Mouse (Mus musculus) inflammation-experienced regulatory T-cells (primary cell): Measurements from ENCODE around the gene Gm4778. TPM values are rescaled to one million over a fixed set of nuclear protein-coding genes. Genes with fewer than 3 reads are reported as not detected.

ENCODE experiments used
- polyA plus RNA-seq, 2 experiments: library from polyadenylated mRNA; unstranded; fragments of 100-300 nt; shearing (Covaris generic); gene quantifications; one replicate each; pipeline ENCODE4 v1.2.1; 2017

Gene Gm4778
- not detected for polyA plus RNA-seq

DNA sequence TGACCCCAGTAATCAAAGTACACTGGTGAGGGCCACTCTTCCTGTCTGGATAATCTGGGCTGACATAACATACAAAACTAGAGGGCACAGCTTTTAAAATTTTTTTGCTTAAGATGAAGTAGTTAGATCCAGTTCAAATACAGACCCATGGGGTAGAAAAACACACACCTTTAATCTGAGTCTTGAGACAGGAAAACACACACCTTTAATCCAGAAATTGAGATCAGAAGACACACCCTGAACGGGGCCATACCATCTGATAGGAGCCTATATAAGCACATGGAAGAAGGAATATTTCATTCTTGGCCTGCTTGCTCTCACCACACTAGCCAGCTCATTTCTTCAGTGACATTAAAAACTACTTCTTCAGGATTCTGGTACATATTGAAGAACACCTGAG, at the start of gene Gm4778:
Gene Gm4778, plus strand, starts transcription at position 301 of the 400 bp plus-strand sequence.

DNA sequence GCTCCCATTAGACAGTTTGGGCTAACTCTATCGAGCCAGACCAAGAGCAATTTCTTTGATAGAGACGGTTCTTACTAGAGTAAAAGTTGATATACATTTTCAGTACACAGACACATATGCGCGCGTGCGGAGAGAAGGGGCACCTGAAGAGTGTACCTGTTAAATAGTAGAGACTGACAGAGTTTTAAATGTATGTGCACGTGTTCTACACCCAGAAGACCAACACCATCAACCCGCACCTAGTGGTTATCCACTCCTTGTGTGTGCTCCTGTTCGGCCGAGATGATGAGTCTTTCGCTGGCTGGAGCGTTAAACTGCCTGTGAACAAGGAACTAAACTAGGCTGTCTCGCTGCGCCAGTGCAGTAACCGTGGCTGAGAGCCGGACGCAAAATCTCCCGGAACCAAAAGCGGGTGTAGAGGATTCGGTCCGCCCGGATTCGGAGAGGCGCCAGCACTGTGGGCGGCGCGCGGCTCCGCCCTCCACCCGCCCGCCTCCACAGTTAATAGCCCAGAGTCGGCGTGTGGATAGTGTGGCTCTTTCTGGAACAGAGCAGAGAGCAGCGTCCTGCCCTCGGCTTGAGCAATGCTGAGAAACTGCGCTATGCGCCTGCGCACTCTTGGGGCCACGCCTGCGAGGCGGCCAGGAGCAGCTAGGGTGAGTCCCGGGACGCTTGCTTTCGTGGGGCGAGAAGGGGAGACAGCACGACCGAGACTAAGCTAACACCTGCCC, 46.0 kb downstream of the Gm4778 start, which contains the start of gene Them4:
Gene Them4, plus strand, starts transcription at position 457 of the 731 bp plus-strand sequence.

Other genes starting within 250 kb of the Gm4778 start
- under 1 TPM in 1 of 2 experiments, not detected in 1; 0.39 TPM for gene Gm9125, start 209.2 kb upstream of the Gm4778 start, polyA plus RNA-seq
- under 1 TPM in 1 of 2 experiments, not detected in 1; 0.50 TPM for gene Gm10697, start 191.4 kb upstream of the Gm4778 start, polyA plus RNA-seq
- gene Gm10696, start 85.8 kb upstream of the Gm4778 start, polyA plus RNA-seq: under 1 TPM in 1 of 2 experiments, not detected in 1; 0.75 TPM
- not detected for gene Gm5286, start 67.3 kb upstream of the Gm4778 start, polyA plus RNA-seq
- 1 to 10 TPM; 7.5 to 8.9 TPM for gene Them4, start 46.1 kb downstream of the Gm4778 start, polyA plus RNA-seq
- gene Them5, start 78.1 kb downstream of the Gm4778 start, polyA plus RNA-seq: not detected
- gene C2cd4d, start 98.4 kb downstream of the Gm4778 start, polyA plus RNA-seq: not detected
- gene Rorc, start 108.8 kb downstream of the Gm4778 start, polyA plus RNA-seq: 1 to 10 TPM; 1.8 to 4.6 TPM
- gene Lingo4, start 134.5 kb downstream of the Gm4778 start, polyA plus RNA-seq: under 1 TPM; 0.40 to 0.45 TPM
- 1 to 10 TPM; 5.4 to 9.4 TPM for gene Tdrkh, start 149.2 kb downstream of the Gm4778 start, polyA plus RNA-seq
- 10 to 100 TPM; 58.1 to 61.6 TPM for gene Mrpl9, start 179.3 kb downstream of the Gm4778 start, polyA plus RNA-seq
- 1 to 10 TPM; 1.6 to 6.3 TPM for gene Oaz3, start 179.9 kb downstream of the Gm4778 start, polyA plus RNA-seq
- gene Celf3, start 214.3 kb downstream of the Gm4778 start, polyA plus RNA-seq: 1 to 10 TPM; 1.8 to 6.0 TPM
- gene Riiad1, start 216.3 kb downstream of the Gm4778 start, polyA plus RNA-seq: 1 to 10 TPM in 1 of 2 experiments, under 1 TPM in 1; 0.47 to 2.2 TPM